Mouse (Mus musculus) MEL (cell line): Measurements from ENCODE around the gene Arhgap23.

Source experiments
- CHD1 ChIP-seq: IDR thresholded peaks from 2 replicates; pipeline ENCODE4 v1.6.1; 2012; ENCODE audit warnings: low read depth, mild to moderate bottlenecking, inconsistent platforms, low read length, improper control_type of control experiment
- CTCF ChIP-seq, 3 experiments: IDR thresholded peaks in 2 of 3; conservative IDR thresholded peaks in 1 of 3; 2 replicates each; pipeline ENCODE4 v1.5.1; 2011 to 2012; ENCODE audit warnings: low read length in 3 of 3, low read depth in 2 of 3, mild to moderate bottlenecking in 2 of 3, improper control_type of control experiment in 1 of 3, inconsistent platforms in 1 of 3, mixed read lengths in 1 of 3, moderate library complexity in 1 of 3; ENCODE audit not compliant: control insufficient read depth in 1 of 3, insufficient read depth in 1 of 3, poor library complexity in 1 of 3, severe bottlenecking in 1 of 3
- E2F4 ChIP-seq: IDR thresholded peaks from 2 replicates; pipeline ENCODE4 v1.6.1; 2011; ENCODE audit warnings: low read depth, low read length, improper control_type of control experiment, borderline replicate concordance
- GATA1 ChIP-seq: IDR thresholded peaks from 2 replicates; pipeline ENCODE4 v1.6.1; 2011; ENCODE audit warnings: low read depth, low read length, improper control_type of control experiment
- MAX ChIP-seq: IDR thresholded peaks from 2 replicates; pipeline ENCODE4 v1.6.1; 2011; ENCODE audit warnings: low read length, improper control_type of control experiment
- MEF2A ChIP-seq: IDR thresholded peaks from 2 replicates; pipeline ENCODE4 v1.6.1; 2014; ENCODE audit warnings: low read depth, mild to moderate bottlenecking, inconsistent platforms, low read length, improper control_type of control experiment; ENCODE audit not compliant: poor library complexity, insufficient replicate concordance, severe bottlenecking; ENCODE audit errors: extremely low read depth
- POLR2A ChIP-seq, 2 experiments: IDR thresholded peaks; 2 replicates each; pipeline ENCODE4 v1.6.1; 2011 to 2012; ENCODE audit warnings: low read length in 2 of 2, mild to moderate bottlenecking in 2 of 2, control low read depth in 1 of 2, improper control_type of control experiment in 1 of 2, low read depth in 1 of 2, moderate library complexity in 1 of 2; ENCODE audit not compliant: control insufficient read depth in 1 of 2, insufficient read depth in 1 of 2, poor library complexity in 1 of 2
- POLR2AphosphoS2 ChIP-seq: IDR thresholded peaks from 2 replicates; pipeline ENCODE4 v1.6.1; 2011; ENCODE audit warnings: low read length, improper control_type of control experiment
- SIN3A ChIP-seq: IDR thresholded peaks from 2 replicates; pipeline ENCODE4 v1.6.1; 2012; ENCODE audit warnings: low read length, improper control_type of control experiment, inconsistent platforms
- SMC3 ChIP-seq: IDR thresholded peaks from 2 replicates; pipeline ENCODE4 v1.6.1; 2011; ENCODE audit warnings: low read depth, low read length, improper control_type of control experiment
- ZKSCAN1 ChIP-seq: IDR thresholded peaks from 2 replicates; pipeline ENCODE4 v1.6.1; 2012; ENCODE audit warnings: low read depth, mild to moderate bottlenecking, inconsistent platforms, low read length, improper control_type of control experiment, moderate library complexity
- ZMIZ1 ChIP-seq: IDR thresholded peaks from 2 replicates; pipeline ENCODE4 v1.6.1; 2012; ENCODE audit warnings: low read depth, mild to moderate bottlenecking, inconsistent platforms, low read length, improper control_type of control experiment, moderate library complexity

- TF ChIP-seq ZKSCAN1, result no peak
- TF ChIP-seq SIN3A, result no peak
- no peak for TF ChIP-seq CTCF (IDR thresholded peaks at IDR 0.05 in 2 of 3, conservative IDR thresholded peaks at IDR 0.05 in 1 of 3; ENCODE audit: control insufficient read depth in 1 of 3, insufficient read depth in 1 of 3, low read depth in 2 of 3, low read length in 3 of 3, poor library complexity in 1 of 3, severe bottlenecking in 1 of 3)
- TF ChIP-seq POLR2A (IDR thresholded peaks at IDR 0.05; ENCODE audit: control insufficient read depth in 1 of 2, insufficient read depth in 1 of 2, low read depth in 1 of 2, low read length in 2 of 2, poor library complexity in 1 of 2), result no peak
- no peak for TF ChIP-seq E2F4
- TF ChIP-seq POLR2AphosphoS2, result no peak
- TF ChIP-seq GATA1, result no peak
- no peak for TF ChIP-seq CHD1
- no peak for TF ChIP-seq ZMIZ1
- no peak for TF ChIP-seq MAX
- TF ChIP-seq MEF2A, result no peak
- TF ChIP-seq SMC3, result no peak
Observed at GRCm38 (mm10) chr11:97536083-97536747, 120.9 kb downstream of the Arhgap23 start.
